Mouse (Mus musculus) stomach, postnatal 0 days (tissue): ENCODE measurements around the gene Atad3a. TPM values are rescaled to one million over a fixed set of nuclear protein-coding genes. Genes with fewer than 3 reads are reported as not detected.

ENCODE experiments used
- ATAC-seq: fragments of 200-750 bp; cut with Nextera tagmentation; 2 replicates; pipeline ENCODE4 v1.8.0; 2017; ENCODE audit not compliant: low FRiP score, low TSS enrichment
- DNase-seq: peaks from one replicate; pipeline ENCODE4 v3.0.0-alpha.2; 2016; ENCODE audit warnings: low spot score
- H3K27ac ChIP-seq: fragments of 300-500 bp; sonication (generic); replicated peaks from 2 replicates; pipeline ENCODE4 v1.5.1; 2014; ENCODE audit warnings: mild to moderate bottlenecking, control low read depth
- H3K27me3 ChIP-seq: fragments of 300-500 bp; sonication (generic); 2 replicates; pipeline ENCODE4 v1.6.1; 2014; ENCODE audit warnings: low read length; ENCODE audit not compliant: control insufficient read depth, insufficient read depth
- H3K36me3 ChIP-seq: fragments of 300-500 bp; sonication (generic); 2 replicates; pipeline ENCODE4 v1.6.1; 2014; ENCODE audit warnings: low read length, mixed read lengths; ENCODE audit not compliant: control insufficient read depth, insufficient read depth
- H3K4me1 ChIP-seq: fragments of 300-500 bp; sonication (generic); replicated peaks from 2 replicates; pipeline ENCODE4 v1.6.1; 2014; ENCODE audit warnings: antibody characterized with exemption; ENCODE audit not compliant: control insufficient read depth, insufficient read depth
- H3K4me2 ChIP-seq: fragments of 300-500 bp; sonication (generic); replicated peaks from 2 replicates; pipeline ENCODE4 v1.6.1; 2014; ENCODE audit warnings: low read depth, mild to moderate bottlenecking, control low read depth, moderate library complexity
- H3K4me3 ChIP-seq: fragments of 300-500 bp; sonication (generic); 2 replicates; pipeline ENCODE4 v1.5.1; 2014; ENCODE audit warnings: low read depth, low read length, control low read depth
- H3K9ac ChIP-seq: fragments of 300-500 bp; sonication (generic); 2 replicates; pipeline ENCODE4 v1.6.1; 2014; ENCODE audit warnings: mild to moderate bottlenecking, low read length, control low read depth, mixed read lengths
- H3K9me3 ChIP-seq: fragments of 300-500 bp; sonication (generic); 2 replicates; pipeline ENCODE4 v1.6.1; 2016; ENCODE audit warnings: low read length; ENCODE audit not compliant: control insufficient read depth
- CTCF ChIP-seq: IDR thresholded peaks from 2 replicates; pipeline ENCODE4 v1.5.1; 2016; ENCODE audit warnings: antibody characterized with exemption, low read depth, mild to moderate bottlenecking, moderate library complexity
- EP300 ChIP-seq: optimal IDR thresholded peaks from 2 replicates; pipeline ENCODE3; 2016; ENCODE audit warnings: antibody characterized with exemption
- WGBS: fragments of 180-500 bp; shearing (Covaris S2); extraction: QIAGEN DNeasy Blood & Tissue Kit; methylation state at CpG from one replicate; pipeline ENCODE4 v1.1.7; 2014; 5-methylcytosine and 5-hydroxymethylcytosine counted together
- polyA plus RNA-seq: library from polyadenylated mRNA; unstranded; fragments of >200 nt; fragmentation: Nextera tagmentation; extraction: Ambion mirVana; gene quantifications from 2 replicates; pipeline ENCODE4 v1.2.1, GENCODE M21; 2015

The Atad3a gene
- polyA plus RNA-seq, 1 experiment from 2014 or later: 48.8 TPM

DNA sequence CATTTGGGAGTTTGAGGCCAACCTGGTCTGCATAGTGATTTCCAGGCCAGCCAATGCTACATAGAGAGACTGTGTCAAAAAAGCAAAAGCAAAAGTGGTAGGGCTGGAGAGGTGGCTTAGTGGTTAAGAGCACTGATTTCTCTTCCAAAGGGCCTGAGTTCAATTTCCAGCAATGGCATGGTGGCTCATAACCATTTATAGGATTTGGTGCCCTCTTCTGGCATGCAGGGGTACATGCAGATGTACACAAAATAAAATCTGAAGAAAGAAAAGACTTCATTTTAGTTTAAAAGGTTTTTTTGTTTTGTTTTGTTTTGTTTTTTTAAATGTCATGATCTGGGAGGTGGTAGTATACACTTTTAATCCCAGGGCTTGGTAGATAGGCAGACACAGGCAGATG is 60.5 kb downstream of the Atad3a start:
- H3K9ac ChIP-seq: no peak overlapping the region
- H3K27me3 ChIP-seq: no peaks in the 10 kb centered on the region
- H3K4me1 ChIP-seq: no peaks in the 10 kb centered on the region
- no peaks in the 10 kb centered on the region for H3K36me3 ChIP-seq
- no peak for ATAC-seq
- no peak overlapping the region for H3K27ac ChIP-seq
- no peak overlapping the region for H3K4me2 ChIP-seq
- H3K9me3 ChIP-seq: no peaks in the 10 kb centered on the region
- no peak for DNase-seq
- H3K4me3 ChIP-seq: no peak overlapping the region
- TF ChIP-seq CTCF (peak; percentile 85), EP300 (no peak)

DNA sequence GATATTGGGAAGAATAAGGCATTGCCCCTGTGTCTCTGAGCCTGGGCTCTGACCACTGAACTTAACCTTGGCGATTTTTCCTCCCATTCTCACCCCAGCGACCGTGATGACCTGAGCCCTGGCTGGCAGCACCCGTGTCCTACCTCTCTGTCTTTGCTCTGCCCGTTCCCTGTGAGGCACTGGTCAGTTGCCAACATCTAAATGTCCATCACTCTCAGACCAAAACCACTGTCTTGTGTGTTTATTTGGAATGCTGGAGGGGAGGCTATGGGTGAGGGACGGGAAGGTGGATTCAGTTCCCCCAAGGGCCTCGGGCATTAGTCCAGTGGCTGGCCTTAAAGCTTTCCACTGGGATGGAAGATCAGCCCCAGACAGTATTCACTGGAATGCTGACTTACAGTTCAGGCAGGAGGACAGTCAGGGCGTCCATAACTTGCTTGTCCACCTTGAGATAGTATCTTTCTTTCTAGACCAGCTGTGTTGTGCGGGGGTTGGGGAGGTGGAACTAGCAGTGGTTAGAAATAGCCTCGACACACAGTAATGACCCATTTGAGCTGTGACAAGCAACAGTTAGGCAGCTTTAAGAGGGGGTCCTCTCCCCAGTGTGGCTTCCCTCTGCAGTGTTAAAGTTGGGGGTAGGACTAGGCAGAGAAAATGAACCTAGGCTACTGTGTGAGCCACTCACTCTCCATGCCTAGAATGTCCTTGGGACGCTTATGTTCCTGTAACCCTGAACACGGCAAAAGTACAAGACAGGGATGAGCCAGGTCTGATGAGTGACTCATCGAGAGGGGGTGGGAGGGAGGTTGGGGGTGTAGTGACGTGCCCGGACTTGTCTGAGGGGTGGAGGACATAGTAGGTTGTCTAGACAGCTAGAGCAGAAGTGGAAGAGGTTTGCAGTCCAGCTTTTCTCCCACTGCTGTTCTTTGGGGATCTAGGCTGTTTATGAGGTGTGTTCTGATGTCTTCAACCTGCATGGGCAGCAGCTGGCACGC is 64.3 kb downstream of the Atad3a start:
- DNase-seq: no peak
- H3K4me1 ChIP-seq: peaks cover 5% of the 10 kb centered on the region
- no peak overlapping the region for H3K9ac ChIP-seq
- no peak for ATAC-seq
- WGBS: 63% methylated on average over 16 of the region's 16 CpGs
- TF ChIP-seq EP300 (no peak), CTCF (no peak)
- H3K27ac ChIP-seq: no peak overlapping the region
- no peak overlapping the region for H3K4me3 ChIP-seq
- H3K36me3 ChIP-seq: no peaks in the 10 kb centered on the region
- no peaks in the 10 kb centered on the region for H3K27me3 ChIP-seq
- no peaks in the 10 kb centered on the region for H3K9me3 ChIP-seq
- no peak overlapping the region for H3K4me2 ChIP-seq

DNA sequence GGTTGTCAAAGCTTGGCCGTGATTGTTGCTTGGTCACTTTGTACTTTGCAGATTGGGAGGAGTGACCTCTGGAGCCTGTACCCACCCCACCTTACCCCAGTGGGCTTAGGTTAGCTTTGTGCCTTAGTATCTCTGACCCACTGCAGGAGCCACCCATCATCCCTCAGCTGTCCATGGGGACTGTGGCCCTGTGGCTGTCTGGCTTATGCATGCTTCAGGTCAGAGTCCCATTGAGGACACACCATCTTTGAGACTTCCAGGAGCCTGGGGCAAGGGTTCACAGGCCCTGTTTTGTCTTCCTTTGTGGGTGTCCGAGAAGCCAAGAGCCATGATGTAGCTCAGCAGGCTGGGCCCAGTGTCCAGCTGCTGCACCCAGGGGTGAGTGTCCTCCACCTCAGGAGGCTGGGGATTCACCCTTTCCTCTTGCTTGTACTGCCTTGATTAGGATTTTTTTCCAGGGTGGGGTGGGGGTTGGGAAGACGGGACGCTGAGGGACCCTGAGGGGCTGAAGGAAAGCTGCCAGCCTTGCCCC is 65.3 kb downstream of the Atad3a start:
- DNase-seq: no peak
- Histone ChIP-seq H3K9ac (no peak overlapping the region), H3K4me3 (no peak overlapping the region), H3K27me3 (no peaks in the 10 kb centered on the region), H3K4me1 (peaks cover 5% of the 10 kb centered on the region), H3K9me3 (no peaks in the 10 kb centered on the region), H3K4me2 (peak overlapping the region; percentile 89), H3K36me3 (no peaks in the 10 kb centered on the region), H3K27ac (no peak overlapping the region)
- TF ChIP-seq CTCF (no peak), EP300 (no peak)
- ATAC-seq: no peak
- WGBS: 77% methylated on average over 4 of the region's 4 CpGs

DNA sequence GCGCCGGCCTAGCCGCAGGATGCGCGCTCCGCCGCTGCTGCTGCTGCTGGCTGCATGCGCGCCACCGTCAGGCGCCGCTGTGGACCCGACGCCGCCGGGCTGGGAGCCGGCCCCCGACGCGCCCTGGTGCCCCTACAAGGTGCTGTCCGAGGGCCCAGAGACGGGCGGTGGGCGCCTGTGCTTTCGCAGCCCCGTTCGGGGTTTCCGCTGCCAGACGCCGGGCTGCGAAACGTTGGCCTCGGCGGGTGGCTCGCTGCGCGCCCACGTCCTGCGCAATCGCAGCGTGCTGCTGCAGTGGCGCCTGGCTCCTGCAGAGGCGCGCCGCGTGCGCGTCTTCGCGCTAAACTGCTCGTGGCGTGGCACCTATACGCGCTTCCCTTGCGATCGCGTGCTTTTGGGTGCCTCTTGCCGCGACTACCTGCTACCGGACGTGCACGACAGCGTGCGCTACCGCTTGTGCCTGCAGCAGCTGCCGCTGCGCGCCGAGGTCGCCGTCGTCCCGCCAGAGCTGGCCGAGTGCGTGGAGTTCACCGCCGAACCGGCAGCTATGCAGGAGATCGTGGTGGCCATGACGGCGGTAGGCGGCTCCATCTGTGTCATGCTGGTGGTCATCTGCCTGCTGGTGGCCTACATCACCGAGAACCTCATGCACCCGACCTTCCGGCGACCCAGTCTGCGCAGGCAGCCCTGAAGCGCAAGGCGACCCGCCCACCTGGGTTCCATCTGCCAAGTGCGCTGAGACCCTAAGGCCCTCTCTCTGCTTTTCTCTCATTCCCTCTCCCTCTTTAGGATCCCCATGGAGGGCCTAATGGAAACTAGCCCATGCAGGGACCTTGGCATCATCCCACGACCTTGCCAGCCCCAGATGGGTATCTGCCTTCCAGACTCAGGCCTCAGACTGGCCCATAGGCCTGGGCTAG is 66.2 kb downstream of the Atad3a start:
- peak overlapping the region; percentile 78 for H3K9ac ChIP-seq
- TF ChIP-seq CTCF (peak; percentile 62), EP300 (no peak)
- peak; percentile 73 for ATAC-seq
- peak overlapping the region; percentile 65 for H3K27ac ChIP-seq
- H3K4me2 ChIP-seq: peak overlapping the region; percentile 89
- no peaks in the 10 kb centered on the region for H3K27me3 ChIP-seq
- DNase-seq: peak; percentile 74
- H3K36me3 ChIP-seq: no peaks in the 10 kb centered on the region
- 1% methylated on average over 82 of the region's 92 CpGs for WGBS
- no peaks in the 10 kb centered on the region for H3K9me3 ChIP-seq
- peak overlapping the region; percentile 63 for H3K4me3 ChIP-seq
- peaks cover 5% of the 10 kb centered on the region for H3K4me1 ChIP-seq

DNA sequence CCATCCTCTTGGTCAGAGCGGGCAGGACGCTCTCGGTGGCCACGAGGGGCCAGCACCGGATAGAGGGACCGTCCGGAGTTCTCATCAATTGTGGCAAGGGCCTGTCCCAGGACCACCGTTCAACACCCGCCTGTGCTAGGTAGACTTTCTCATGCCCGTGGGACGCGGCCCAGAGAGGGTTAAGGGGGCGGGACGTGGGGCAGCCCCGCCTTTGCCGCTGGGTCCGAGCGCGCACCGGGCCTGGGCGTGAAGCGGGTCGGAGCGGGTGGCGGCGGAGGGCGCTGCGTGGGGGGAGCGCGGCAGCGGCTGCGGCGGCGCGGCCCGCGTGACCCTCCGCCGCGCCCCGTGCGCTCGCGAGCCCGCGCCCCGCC is 66.8 kb downstream of the Atad3a start, which contains the start of gene Fndc10:
TSS of gene Fndc10 (plus strand) at position 232 of the 371 bp plus-strand sequence.
- peak; percentile 69 for DNase-seq
- Histone ChIP-seq H3K4me3 (peak within 1 kb of the TSS; percentile 63), H3K4me2 (peak within 1 kb of the TSS; percentile 89), H3K27ac (peak within 1 kb of the TSS; percentile 65), H3K27me3 (no peaks in the 10 kb centered on the region), H3K4me1 (peaks cover 5% of the 10 kb centered on the region), H3K9ac (peak within 1 kb of the TSS; percentile 78), H3K9me3 (no peaks in the 10 kb centered on the region), H3K36me3 (no peaks in the 10 kb centered on the region)
- ATAC-seq: peak; percentile 68
- TF ChIP-seq CTCF (peak; percentile 35), EP300 (no peak)
- under 1% methylated on average over 25 of the region's 47 CpGs for WGBS
